Mouse (Mus musculus) small intestine, adult 2 months (tissue): ENCODE data around the gene Pnpla3. TPM values are rescaled to one million over a fixed set of nuclear protein-coding genes. Genes with fewer than 3 reads are reported as not detected.

Source experiments
- H3K27ac ChIP-seq: fragments of 200-500 bp; 2 replicates; pipeline ENCODE4 v1.5.1; 2012; ENCODE audit warnings: low read depth, low read length, control low read depth, inconsistent platforms; ENCODE audit not compliant: insufficient read depth
- H3K27me3 ChIP-seq: fragments of 200-500 bp; 2 replicates; pipeline ENCODE4 v1.6.1; 2012; ENCODE audit warnings: mild to moderate bottlenecking, moderate library complexity, low read length, inconsistent platforms; ENCODE audit not compliant: control insufficient read depth, insufficient read depth
- H3K36me3 ChIP-seq: fragments of 200-500 bp; 2 replicates; pipeline ENCODE4 v1.6.1; 2012; ENCODE audit warnings: mild to moderate bottlenecking, low read length, control low read depth, inconsistent platforms; ENCODE audit not compliant: control insufficient read depth, insufficient read depth
- H3K4me1 ChIP-seq: fragments of 200-500 bp; 2 replicates; pipeline ENCODE4 v1.6.1; 2012; ENCODE audit warnings: low read length, inconsistent platforms, mixed read lengths; ENCODE audit not compliant: control insufficient read depth, insufficient read depth, insufficient read length
- H3K4me3 ChIP-seq: fragments of 200-500 bp; 2 replicates; pipeline ENCODE4 v1.5.1; 2012; ENCODE audit warnings: low read depth, mild to moderate bottlenecking, control low read depth, inconsistent platforms, low read length, moderate library complexity
- CTCF ChIP-seq: fragments of 200-500 bp; IDR thresholded peaks from 2 replicates; pipeline ENCODE4 v1.5.1; 2012; ENCODE audit warnings: low read depth, mild to moderate bottlenecking, control low read depth, inconsistent platforms, low read length, moderate library complexity, mixed read lengths; ENCODE audit not compliant: insufficient replicate concordance, insufficient read length; ENCODE audit errors: extremely low read depth
- POLR2A ChIP-seq: fragments of 200-500 bp; IDR thresholded peaks from 2 replicates; pipeline ENCODE4 v1.6.1; 2012; ENCODE audit warnings: low read depth, mild to moderate bottlenecking, control low read depth, inconsistent platforms, low read length, moderate library complexity
- WGBS: fragments of 180-500 bp; shearing (Covaris S2); methylation state at CpG from one replicate; pipeline ENCODE4 v1.1.7; 2018; 5-methylcytosine and 5-hydroxymethylcytosine counted together
- polyA plus RNA-seq: library from polyadenylated mRNA; depleted of rRNA; stranded (reverse); fragments of >200 nt; gene quantifications from 2 replicates; pipeline ENCODE4 v1.2.3, GENCODE M21; 2012

Pnpla3 gene
- polyA plus RNA-seq, 1 experiment = 0.80 TPM

DNA sequence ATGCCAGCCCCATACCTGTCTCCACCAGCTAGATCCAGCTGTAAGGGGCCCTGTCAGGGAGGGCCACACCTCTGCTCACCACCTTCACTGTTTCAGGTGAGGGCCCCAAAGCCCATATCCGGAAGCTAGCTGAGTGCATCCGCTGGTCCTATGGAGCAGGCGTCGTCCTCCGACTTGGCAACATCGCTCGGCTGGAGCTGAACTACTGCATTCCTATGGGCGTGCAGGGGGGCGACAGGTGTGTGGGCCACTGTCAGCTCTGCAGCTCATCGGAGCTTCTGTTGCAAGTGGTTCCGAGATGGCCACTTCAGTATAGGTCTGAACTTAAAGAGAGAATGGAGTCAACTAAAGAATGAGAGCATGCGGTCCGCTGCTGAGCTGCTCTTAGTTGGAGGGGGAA lies 43.3 kb downstream of the Pnpla3 start:
- H3K4me3 ChIP-seq = no peak overlapping the region
- TF ChIP-seq POLR2A (no peak), CTCF (no peak)
- H3K27ac ChIP-seq = no peak overlapping the region
- H3K36me3 ChIP-seq = peaks cover 56% of the 10 kb centered on the region
- H3K27me3 ChIP-seq = no peaks in the 10 kb centered on the region
- 89% methylated on average over 13 of the region's 13 CpGs for WGBS
- peaks cover 4% of the 10 kb centered on the region; the same call in 1 of the 2 replicates for H3K4me1 ChIP-seq

DNA sequence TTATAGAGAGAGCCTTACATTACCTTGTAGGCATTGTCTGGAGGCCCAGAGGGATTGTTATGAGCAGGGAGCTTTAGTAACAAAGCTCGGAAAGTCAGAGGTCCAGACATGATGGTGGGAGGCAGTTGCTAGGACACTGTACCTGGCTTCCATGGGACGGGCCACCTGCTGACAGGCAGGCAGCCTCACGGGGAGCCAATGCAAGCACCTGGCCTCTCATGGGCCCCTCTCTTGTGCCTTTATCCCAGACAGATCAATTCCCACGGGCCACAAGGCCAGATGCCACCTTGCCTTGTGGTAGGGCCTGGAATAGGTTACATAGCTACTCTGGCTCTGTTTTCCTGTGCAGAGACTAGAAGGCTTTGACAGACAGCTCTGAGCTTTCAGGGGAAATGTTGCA lies 43.9 kb downstream of the Pnpla3 start:
- H3K36me3 ChIP-seq = peaks cover 54% of the 10 kb centered on the region
- H3K4me3 ChIP-seq = no peak overlapping the region
- peaks cover 4% of the 10 kb centered on the region; the same call in 1 of the 2 replicates for H3K4me1 ChIP-seq
- H3K27me3 ChIP-seq = no peaks in the 10 kb centered on the region
- 76% methylated on average over 4 of the region's 4 CpGs for WGBS
- no peak overlapping the region for H3K27ac ChIP-seq
- no peak for TF ChIP-seq POLR2A
- TF ChIP-seq CTCF = no peak

DNA sequence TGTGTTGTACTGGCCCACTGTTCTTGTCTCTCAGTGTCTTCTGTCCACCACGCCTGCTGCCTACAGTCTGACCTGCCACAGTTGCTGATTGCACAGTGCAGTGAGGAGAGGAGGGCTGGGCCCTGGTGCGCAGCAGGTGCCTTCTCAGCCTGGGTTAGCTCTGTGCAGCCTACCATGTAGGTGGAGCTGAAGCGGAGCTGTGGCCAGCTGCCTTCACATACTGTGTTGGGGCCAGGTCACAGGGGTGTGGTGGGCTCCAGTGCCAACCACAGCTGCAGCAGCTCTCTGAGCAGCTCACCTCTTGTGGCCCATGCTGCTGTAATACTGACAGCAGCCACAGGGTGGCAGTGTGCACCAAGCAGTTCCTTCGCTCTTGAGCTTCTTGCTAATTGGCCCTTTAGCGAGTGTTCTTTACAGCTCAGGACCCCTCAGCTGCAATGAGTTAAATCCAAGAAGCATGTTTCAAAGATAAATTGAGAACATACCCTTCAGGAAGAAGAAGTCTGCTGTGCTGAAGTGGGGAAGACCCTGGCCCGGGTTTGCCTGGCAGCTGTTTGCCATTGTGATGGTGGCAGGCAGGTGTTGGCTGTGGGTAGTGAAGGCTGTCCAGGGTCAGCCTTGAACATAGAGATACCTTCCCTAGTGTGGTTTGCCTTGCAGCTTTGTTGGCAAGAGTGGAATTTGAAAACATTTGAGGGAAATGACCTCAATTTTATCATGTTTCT lies 44.6 kb downstream of the Pnpla3 start:
- H3K4me1 ChIP-seq = peaks cover 4% of the 10 kb centered on the region; the same call in 1 of the 2 replicates
- H3K27ac ChIP-seq = no peak overlapping the region
- no peaks in the 10 kb centered on the region for H3K27me3 ChIP-seq
- H3K36me3 ChIP-seq = peaks cover 51% of the 10 kb centered on the region
- H3K4me3 ChIP-seq = no peak overlapping the region
- TF ChIP-seq POLR2A (no peak), CTCF (peak; percentile 89)
- WGBS = 55% methylated on average over 6 of the region's 6 CpGs

DNA sequence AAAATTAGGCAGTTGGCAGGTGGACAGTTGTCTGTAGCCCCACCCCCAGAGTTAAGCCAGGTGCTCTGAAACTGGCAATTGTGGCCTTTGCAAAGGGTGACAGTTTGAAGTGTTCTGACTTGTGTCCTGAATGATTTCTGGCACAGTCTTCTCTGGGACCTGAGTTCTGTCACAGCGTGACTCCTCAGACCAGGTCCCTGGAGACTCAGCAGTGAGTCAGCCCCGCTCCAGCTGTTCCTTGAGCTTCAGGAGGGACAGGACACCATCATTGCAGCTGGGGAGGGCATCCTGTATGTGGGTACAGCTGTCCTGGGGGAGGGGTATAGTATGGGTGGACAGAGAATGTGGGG lies 45.1 kb downstream of the Pnpla3 start:
- Histone ChIP-seq H3K36me3 (peaks cover 49% of the 10 kb centered on the region), H3K27ac (peak overlapping the region; percentile 38), H3K27me3 (no peaks in the 10 kb centered on the region), H3K4me1 (peaks cover 4% of the 10 kb centered on the region; the same call in 1 of the 2 replicates), H3K4me3 (no peak overlapping the region)
- TF ChIP-seq CTCF = no peak
- TF ChIP-seq POLR2A = no peak
- 84% methylated on average over 2 of the region's 2 CpGs for WGBS

DNA sequence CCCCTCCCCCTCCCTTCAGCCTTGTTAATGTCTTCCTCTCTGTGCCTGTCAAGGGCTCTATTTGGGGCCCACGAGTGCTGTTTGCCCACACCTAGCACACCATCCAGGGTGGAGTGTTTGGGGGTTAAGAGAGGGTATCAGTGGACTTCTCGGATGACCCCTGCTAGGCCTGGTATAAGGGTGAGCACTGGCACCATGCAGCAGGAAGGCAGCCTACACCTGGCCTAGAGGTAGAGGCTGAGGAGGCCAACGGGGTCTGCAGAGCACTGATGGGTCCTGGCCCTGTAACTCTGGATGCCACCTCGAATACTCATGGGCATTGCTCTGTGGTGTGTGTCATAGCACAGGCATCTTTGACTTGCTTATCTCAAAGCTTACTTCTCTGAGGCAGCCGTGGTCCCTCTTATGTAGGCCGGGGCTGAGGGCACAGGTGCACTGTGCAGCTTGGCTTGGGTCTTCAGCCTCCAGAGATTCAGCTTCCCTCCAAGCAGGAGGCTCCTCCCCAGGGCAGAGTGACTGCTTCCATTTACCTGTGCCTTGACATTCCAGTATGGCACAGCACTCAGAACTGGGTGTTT lies 45.6 kb downstream of the Pnpla3 start:
- Histone ChIP-seq H3K4me1 (peaks cover 4% of the 10 kb centered on the region; the same call in 1 of the 2 replicates), H3K27me3 (no peaks in the 10 kb centered on the region), H3K4me3 (no peak overlapping the region), H3K27ac (peak overlapping the region; percentile 38), H3K36me3 (peaks cover 45% of the 10 kb centered on the region)
- WGBS = 89% methylated on average over 6 of the region's 6 CpGs
- TF ChIP-seq POLR2A (no peak), CTCF (no peak)

DNA sequence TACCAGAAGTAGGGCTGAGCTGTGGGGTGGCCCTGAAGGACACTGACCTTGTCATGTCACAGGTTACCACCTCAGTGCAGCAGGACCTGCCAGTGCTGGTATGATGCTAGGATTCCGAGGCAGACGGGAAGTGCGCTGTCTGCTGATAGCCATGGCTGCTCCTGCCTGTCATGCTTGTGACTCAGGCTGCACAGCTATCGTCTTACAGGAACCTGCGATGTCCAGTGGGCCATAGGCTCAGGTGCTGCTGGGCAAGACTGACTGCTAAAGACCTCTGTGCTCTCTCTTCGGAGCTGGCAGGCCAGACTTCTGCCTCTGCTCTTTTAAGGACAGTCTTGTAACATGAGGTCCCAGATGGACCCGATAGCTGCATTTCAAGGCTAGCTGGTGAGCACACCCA lies 46.8 kb downstream of the Pnpla3 start:
- Histone ChIP-seq H3K36me3 (peaks cover 35% of the 10 kb centered on the region), H3K4me3 (no peak overlapping the region), H3K27ac (no peak overlapping the region), H3K27me3 (no peaks in the 10 kb centered on the region), H3K4me1 (peaks cover 4% of the 10 kb centered on the region; the same call in 1 of the 2 replicates)
- WGBS = 94% methylated on average over 7 of the region's 7 CpGs
- no peak for TF ChIP-seq POLR2A
- TF ChIP-seq CTCF = no peak

DNA sequence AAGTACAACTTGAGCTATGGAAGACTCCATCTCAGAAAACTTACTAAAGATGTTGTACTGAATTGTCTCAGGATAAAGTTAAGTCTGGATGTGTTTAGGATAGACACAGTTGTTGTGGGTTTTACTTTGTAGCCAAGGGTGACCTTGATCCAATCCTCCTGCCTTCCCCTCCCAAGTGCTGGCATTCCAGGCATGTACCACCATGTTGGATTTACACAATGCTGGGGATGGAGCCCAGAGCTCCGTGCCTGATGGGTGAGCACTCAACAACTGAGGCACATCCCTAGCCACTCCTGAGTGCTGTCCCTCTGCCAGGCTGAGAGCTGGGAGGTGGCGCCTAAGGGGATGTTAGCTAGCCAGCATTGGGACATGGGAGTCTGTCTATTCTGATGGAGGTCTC lies 47.6 kb downstream of the Pnpla3 start:
- no peaks in the 10 kb centered on the region for H3K27me3 ChIP-seq
- H3K27ac ChIP-seq = no peak overlapping the region
- 83% methylated on average over 2 of the region's 2 CpGs for WGBS
- no peak for TF ChIP-seq POLR2A
- H3K4me3 ChIP-seq = no peak overlapping the region
- peaks cover 27% of the 10 kb centered on the region for H3K36me3 ChIP-seq
- peaks cover 4% of the 10 kb centered on the region; the same call in 1 of the 2 replicates for H3K4me1 ChIP-seq
